Mouse (Mus musculus) neural tube, embryonic 14.5 days (tissue): Measurements from ENCODE around the gene Fbln5. TPM values are rescaled to one million over a fixed set of nuclear protein-coding genes. Genes with fewer than 3 reads are reported as not detected.

Experiments used
- ATAC-seq: fragments of 200-750 bp; cut with Nextera tagmentation; 2 replicates; pipeline ENCODE4 v1.8.0; 2017; ENCODE audit warnings: low read depth, mild to moderate bottlenecking, moderate TSS enrichment, moderate library complexity
- H3K27ac ChIP-seq: fragments of 300-500 bp; sonication (generic); 2 replicates; pipeline ENCODE4 v1.5.1; 2014; ENCODE audit warnings: low read depth, mild to moderate bottlenecking, control low read depth, low read length, moderate library complexity, mixed read lengths
- H3K27me3 ChIP-seq: fragments of 300-500 bp; sonication (generic); 2 replicates; pipeline ENCODE4 v1.6.1; 2014; ENCODE audit warnings: low read length; ENCODE audit not compliant: control insufficient read depth, insufficient read depth
- H3K36me3 ChIP-seq: fragments of 300-500 bp; sonication (generic); 2 replicates; pipeline ENCODE4 v1.6.1; 2014; ENCODE audit warnings: low read length, mixed read lengths; ENCODE audit not compliant: control insufficient read depth, insufficient read depth
- H3K4me1 ChIP-seq: fragments of 300-500 bp; sonication (generic); 2 replicates; pipeline ENCODE4 v1.6.1; 2014; ENCODE audit warnings: low read length; ENCODE audit not compliant: control insufficient read depth, insufficient read depth
- H3K4me2 ChIP-seq: fragments of 300-500 bp; sonication (generic); 2 replicates; pipeline ENCODE4 v1.6.1; 2014; ENCODE audit warnings: mild to moderate bottlenecking, low read depth, low read length, control low read depth
- H3K4me3 ChIP-seq: fragments of 300-500 bp; sonication (generic); 2 replicates; pipeline ENCODE4 v1.5.1; 2014; ENCODE audit warnings: low read depth, low read length, control low read depth, mixed read lengths
- H3K9ac ChIP-seq: fragments of 300-500 bp; sonication (generic); replicated peaks from 2 replicates; pipeline ENCODE4 v1.6.1; 2014; ENCODE audit warnings: low read depth, mild to moderate bottlenecking, control low read depth, low read length, mixed read lengths
- H3K9me3 ChIP-seq: fragments of 300-500 bp; sonication (generic); 2 replicates; pipeline ENCODE4 v1.6.1; 2016; ENCODE audit warnings: low read length; ENCODE audit not compliant: control insufficient read depth
- WGBS: fragments of 180-500 bp; shearing (Covaris S2); extraction: QIAGEN DNeasy Blood & Tissue Kit; methylation state at CpG from one replicate; pipeline ENCODE4 v1.1.7; 2014; 5-methylcytosine and 5-hydroxymethylcytosine counted together
- polyA plus RNA-seq: library from polyadenylated mRNA; unstranded; fragments of >200 nt; fragmentation: Nextera tagmentation; extraction: Ambion mirVana; gene quantifications from 2 replicates; pipeline ENCODE4 v1.2.1, GENCODE M21; 2014

Gene Fbln5
- polyA plus RNA-seq, result 1.9 and 13.4 TPM in 2 replicates

DNA sequence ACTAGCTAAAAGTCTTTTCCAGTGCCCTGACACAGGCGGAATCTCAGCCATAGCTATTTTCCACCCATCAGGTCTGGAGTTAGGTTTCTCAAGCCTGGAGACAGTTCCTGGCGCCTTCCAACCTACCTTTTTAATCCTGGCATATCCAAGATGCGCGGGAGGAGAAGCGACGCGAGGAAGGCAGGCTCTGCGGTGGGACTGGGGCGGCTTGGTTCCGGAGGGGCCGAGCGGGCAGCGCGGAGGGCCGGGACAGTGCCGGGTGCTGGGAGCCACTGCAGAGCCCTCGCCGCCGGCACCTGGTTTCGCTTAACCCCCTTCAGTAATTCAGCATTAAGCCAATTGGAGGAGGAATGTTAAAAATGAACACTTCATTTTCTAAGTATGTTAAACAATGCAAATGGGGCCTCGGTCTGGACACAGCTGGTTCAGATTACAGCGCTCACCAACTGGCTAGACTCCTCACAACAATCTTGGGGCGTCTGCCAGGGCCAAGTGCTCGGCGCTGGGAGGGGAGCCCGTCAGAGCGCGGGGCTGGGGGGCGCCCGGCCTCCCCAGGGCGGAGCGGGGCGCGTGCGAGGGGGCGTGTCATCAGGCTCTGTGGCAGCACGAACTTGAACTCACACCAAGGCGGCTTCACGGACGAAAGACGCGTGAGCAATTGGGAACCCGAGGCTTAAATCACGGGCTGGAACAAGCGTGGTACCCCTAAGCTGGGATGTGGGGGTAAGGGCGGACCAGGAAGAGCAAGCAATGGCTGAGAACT, at the start of gene Fbln5:
Gene Fbln5 (minus strand): TSS at position 448 of the 763 bp plus-strand sequence.
- no peaks in the 10 kb centered on the region for H3K9me3 ChIP-seq
- no peaks in the 10 kb centered on the region for H3K4me1 ChIP-seq
- H3K9ac ChIP-seq, result peak within 1 kb of the TSS; percentile 35
- ATAC-seq, result peak; percentile 86
- H3K36me3 ChIP-seq, result no peaks in the 10 kb centered on the region
- peak within 1 kb of the TSS; percentile 43 for H3K4me3 ChIP-seq
- peak within 1 kb of the TSS; percentile 92 for H3K4me2 ChIP-seq
- H3K27ac ChIP-seq, result no peak within 1 kb of the TSS
- WGBS, result under 1% methylated on average over 46 of the region's 46 CpGs
- peaks cover 4% of the 10 kb centered on the region; the same call in 1 of the 2 replicates for H3K27me3 ChIP-seq

DNA sequence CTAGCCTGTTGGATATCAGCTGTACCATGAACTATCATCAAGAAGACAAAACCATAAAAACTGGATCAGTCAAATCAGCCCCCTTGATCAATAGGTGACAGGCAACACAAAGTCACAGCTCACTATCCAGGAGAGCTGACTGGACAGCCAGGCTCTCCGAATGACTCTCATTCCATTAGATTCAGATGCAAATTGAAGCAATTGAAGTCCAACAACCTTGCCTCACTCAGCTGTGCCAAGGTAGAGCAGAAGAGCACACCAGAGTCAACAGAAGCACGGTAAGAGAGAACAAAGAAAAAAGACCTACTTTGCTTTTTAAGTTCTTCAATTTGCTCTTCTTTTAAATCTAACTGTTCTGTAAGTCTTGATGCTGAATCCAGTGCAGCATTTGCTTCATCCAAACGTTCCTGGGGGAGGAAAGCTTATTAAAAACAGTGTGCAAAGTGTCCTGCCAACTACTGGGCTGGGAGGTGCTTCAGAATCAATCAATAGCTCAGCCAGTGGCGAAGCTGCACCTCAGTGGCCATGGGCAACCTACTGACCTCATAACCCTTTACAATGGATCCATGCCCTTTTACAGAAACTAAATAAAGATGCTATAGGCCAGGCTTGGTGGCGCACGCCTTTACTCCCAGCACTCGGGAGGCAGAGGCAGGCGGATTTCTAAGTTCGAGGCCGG, 43.6 kb upstream of the Fbln5 start:
- no peaks in the 10 kb centered on the region for H3K4me1 ChIP-seq
- WGBS, result 80% methylated on average over 10 of the region's 10 CpGs
- no peak overlapping the region for H3K4me3 ChIP-seq
- no peak overlapping the region for H3K9ac ChIP-seq
- H3K36me3 ChIP-seq, result no peaks in the 10 kb centered on the region
- ATAC-seq, result no peak
- H3K27ac ChIP-seq, result no peak overlapping the region
- H3K4me2 ChIP-seq, result no peak overlapping the region
- H3K9me3 ChIP-seq, result no peaks in the 10 kb centered on the region
- no peaks in the 10 kb centered on the region for H3K27me3 ChIP-seq

DNA sequence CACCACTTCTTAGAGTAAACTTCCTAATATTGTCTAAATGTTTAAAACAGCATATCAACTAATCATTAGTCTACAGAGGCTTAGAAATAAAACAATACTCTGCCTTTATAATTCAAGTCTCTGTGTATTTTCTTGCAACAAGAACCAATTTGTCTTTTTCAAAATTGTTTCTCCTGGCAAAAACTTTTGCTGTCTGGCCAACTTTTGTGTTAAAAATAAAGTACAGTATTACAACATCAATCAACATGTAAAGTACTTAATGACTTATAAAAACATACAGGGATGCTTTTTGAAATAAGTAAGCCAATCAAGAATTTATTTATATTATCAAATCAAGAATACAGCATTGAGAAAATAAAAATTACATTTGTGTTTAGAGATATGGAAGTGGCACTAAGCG, 41.4 kb upstream of the Fbln5 start:
- H3K9me3 ChIP-seq, result no peaks in the 10 kb centered on the region
- no peak for ATAC-seq
- no peaks in the 10 kb centered on the region for H3K36me3 ChIP-seq
- H3K9ac ChIP-seq, result no peak overlapping the region
- H3K4me2 ChIP-seq, result no peak overlapping the region
- no peaks in the 10 kb centered on the region for H3K27me3 ChIP-seq
- H3K4me1 ChIP-seq, result no peaks in the 10 kb centered on the region
- no peak overlapping the region for H3K27ac ChIP-seq
- no peak overlapping the region for H3K4me3 ChIP-seq
- WGBS, result 97% methylated on average over 1 of the region's 1 CpGs

DNA sequence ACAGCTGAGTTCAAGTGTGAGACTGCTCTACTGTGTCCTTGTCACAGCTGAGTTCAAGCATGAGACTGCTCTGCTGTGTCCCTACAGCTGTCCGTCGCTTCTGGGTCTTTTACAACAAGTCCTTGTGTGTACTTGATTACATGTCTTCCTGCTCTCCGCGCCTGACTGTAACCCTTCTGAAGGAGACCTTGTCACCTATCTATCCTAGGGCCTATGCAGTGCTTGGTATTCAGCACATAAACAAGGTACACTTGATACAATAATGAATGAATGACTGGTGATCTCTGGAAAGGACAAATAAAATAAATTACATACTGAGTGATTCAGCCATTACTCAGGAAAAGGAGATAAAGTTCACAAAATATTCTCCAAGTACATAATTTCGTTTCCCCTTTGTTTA, 39.2 kb upstream of the Fbln5 start:
- no peaks in the 10 kb centered on the region for H3K9me3 ChIP-seq
- H3K9ac ChIP-seq, result no peak overlapping the region
- no peaks in the 10 kb centered on the region for H3K27me3 ChIP-seq
- no peaks in the 10 kb centered on the region for H3K4me1 ChIP-seq
- ATAC-seq, result no peak
- no peaks in the 10 kb centered on the region for H3K36me3 ChIP-seq
- WGBS, result 94% methylated on average over 5 of the region's 5 CpGs
- no peak overlapping the region for H3K4me2 ChIP-seq
- H3K27ac ChIP-seq, result no peak overlapping the region
- H3K4me3 ChIP-seq, result no peak overlapping the region

DNA sequence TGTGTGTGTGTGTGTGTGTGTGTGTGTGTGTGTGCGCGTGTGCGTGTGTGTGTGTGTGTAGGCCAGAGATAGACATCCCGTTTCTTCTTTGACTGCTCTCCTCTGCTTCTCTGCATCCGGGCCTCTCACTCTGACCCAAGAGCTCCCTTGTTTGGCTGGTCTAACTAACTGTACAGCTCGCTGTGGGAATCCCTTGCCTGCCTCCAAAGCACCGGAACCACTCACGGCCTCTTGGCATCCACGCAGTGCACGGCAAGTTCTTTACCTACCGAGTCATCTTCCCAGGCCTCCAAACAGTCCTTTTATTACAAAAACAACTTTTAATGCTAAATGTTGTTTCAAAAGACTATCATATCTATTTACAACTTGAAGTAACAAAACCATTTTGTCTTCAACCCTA, 35.5 kb upstream of the Fbln5 start:
- Histone ChIP-seq H3K4me1 (no peaks in the 10 kb centered on the region), H3K36me3 (no peaks in the 10 kb centered on the region), H3K4me2 (no peak overlapping the region), H3K9me3 (no peaks in the 10 kb centered on the region), H3K9ac (no peak overlapping the region), H3K27ac (no peak overlapping the region), H3K4me3 (no peak overlapping the region), H3K27me3 (no peaks in the 10 kb centered on the region)
- WGBS, result 94% methylated on average over 10 of the region's 11 CpGs
- no peak for ATAC-seq

DNA sequence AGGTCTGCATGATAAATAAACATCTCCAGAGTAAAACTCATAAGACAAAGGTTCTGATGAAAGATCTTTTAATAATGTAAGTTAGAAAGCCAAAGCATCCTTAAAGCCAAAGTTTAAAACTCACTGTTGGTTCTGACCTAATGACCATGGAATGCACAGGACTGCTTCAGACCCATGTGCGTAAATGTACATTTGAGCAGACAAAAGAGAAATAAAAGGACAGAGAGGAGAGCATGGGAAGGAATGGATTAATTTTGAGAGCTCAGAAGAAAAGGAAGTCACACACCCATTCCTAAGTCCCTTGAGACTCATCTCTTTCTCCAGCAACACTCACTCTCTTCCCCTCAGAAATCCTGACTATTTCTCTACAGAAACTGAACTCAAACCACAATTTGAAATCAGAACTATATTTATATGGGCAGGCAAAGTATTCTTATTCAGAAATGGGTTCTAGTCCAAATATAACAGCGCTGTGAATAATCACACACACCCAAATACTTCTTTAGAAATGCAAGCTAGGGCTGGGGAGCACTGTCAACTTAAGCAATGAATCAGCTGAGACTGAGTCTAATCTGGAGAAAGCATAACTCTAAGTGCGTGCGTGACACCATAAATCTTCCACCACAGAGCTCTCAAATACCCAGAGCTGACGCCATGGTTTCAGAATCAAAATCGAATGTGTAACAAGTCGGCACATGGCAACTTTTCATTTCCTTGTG, 33.1 kb upstream of the Fbln5 start:
- no peak overlapping the region for H3K4me3 ChIP-seq
- H3K27me3 ChIP-seq, result no peaks in the 10 kb centered on the region
- no peaks in the 10 kb centered on the region for H3K4me1 ChIP-seq
- WGBS, result 76% methylated on average over 7 of the region's 7 CpGs
- ATAC-seq, result 0 out of 2 replicates have a peak, but pooled peaks have one; percentile 41
- no peak overlapping the region for H3K27ac ChIP-seq
- no peaks in the 10 kb centered on the region for H3K9me3 ChIP-seq
- H3K36me3 ChIP-seq, result no peaks in the 10 kb centered on the region
- no peak overlapping the region for H3K9ac ChIP-seq
- H3K4me2 ChIP-seq, result no peak overlapping the region

DNA sequence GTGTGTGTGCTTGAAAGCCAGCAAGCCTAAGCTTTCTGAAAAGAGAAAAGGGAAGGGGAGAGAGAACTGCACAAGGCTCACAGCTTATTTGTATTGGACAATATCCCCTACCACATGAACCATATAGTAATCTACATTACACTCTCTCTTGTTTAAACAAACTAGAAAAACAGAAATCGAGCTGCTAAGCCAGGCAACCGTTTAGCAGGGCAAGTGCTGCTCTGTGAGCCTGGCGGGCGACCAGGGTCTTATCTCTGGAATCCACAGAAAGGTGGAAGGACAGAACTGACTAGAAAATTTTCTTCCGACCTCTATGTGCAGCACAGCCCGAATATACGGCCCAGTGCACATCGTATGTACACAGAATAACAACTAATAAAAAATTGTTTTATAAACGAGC, 32.5 kb upstream of the Fbln5 start:
- H3K4me2 ChIP-seq, result no peak overlapping the region
- WGBS, result 91% methylated on average over 9 of the region's 9 CpGs
- H3K4me3 ChIP-seq, result no peak overlapping the region
- H3K4me1 ChIP-seq, result no peaks in the 10 kb centered on the region
- no peak for ATAC-seq
- peaks cover 4% of the 10 kb centered on the region; the same call in 1 of the 2 replicates for H3K36me3 ChIP-seq
- H3K27ac ChIP-seq, result no peak overlapping the region
- no peaks in the 10 kb centered on the region for H3K9me3 ChIP-seq
- H3K27me3 ChIP-seq, result no peaks in the 10 kb centered on the region
- H3K9ac ChIP-seq, result no peak overlapping the region

DNA sequence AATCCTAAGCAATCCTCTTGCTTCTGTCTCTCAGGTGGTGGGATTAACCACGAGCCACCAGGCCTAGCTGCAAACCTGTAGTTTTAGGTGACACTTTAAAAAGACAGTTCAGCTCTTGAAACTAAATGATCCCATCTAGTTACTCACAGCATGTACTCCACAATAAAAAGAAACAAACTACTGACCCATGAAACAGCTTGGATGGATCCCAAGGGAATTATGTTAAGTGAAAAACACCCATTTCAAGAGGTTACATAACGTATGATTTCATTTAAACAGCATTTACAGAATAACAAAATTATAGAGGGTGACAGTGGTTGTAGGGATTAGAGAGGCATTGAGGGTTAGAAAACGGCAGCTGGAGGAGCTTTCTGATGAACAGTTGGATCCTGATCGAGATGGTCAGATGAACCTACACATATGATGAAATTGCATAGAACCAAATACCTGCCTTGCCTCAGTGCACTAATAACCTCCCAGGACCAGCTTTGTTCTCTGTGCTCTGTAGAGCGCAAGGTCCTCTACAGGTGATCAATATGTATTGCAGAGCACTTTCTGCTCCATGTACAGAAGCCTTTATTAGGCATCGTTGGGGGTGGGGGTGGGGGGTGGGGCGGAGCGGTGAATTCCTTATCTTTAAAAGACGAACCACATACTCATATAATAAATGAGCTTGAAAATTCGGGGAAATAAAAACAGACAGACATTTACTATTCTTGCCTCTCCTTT, 17.9 kb upstream of the Fbln5 start:
- no peak overlapping the region for H3K27ac ChIP-seq
- H3K9me3 ChIP-seq, result no peaks in the 10 kb centered on the region
- H3K9ac ChIP-seq, result no peak overlapping the region
- H3K4me3 ChIP-seq, result no peak overlapping the region
- no peaks in the 10 kb centered on the region for H3K4me1 ChIP-seq
- no peaks in the 10 kb centered on the region for H3K27me3 ChIP-seq
- H3K36me3 ChIP-seq, result no peaks in the 10 kb centered on the region; the same call in 1 of the 2 replicates
- no peak overlapping the region for H3K4me2 ChIP-seq
- ATAC-seq, result no peak
- 92% methylated on average over 10 of the region's 10 CpGs for WGBS
